Mouse (Mus musculus): ENCODE measurements around the gene Slc39a3. TPM values are rescaled to one million over a fixed set of nuclear protein-coding genes. Genes with fewer than 3 reads are reported as not detected.
"Not testable (repeated sequence)": the region's sequence is repeated elsewhere in the genome, so short reads cannot be mapped to it uniquely, and the experiment has no call there.

Slc39a3 gene
- total RNA-seq, 1 experiment = 12.6 TPM

- peaks cover 17% of the 10 kb centered on the region; the same call in 1 of the 2 replicates for H3K36me3 ChIP-seq (ENCODE audit: control insufficient read depth, insufficient read depth, low read length, poor library complexity, severe bottlenecking)
Measured at GRCm38 (mm10) chr10:81069836-81070235, 32.6 kb upstream of the Slc39a3 start, which contains the start of gene Thop1. Thop1 (plus strand) TSS chr10:81070035.

GRCm38 (mm10) chr10:81068706-81069105 is 31.5 kb upstream of the Slc39a3 start:
- Histone ChIP-seq H3K27ac (ENCODE audit: insufficient read depth, low read depth, low read length, poor library complexity, severe bottlenecking) (no peak overlapping the region), H3K9ac (ENCODE audit: insufficient read depth, low read depth, low read length, poor library complexity, severe bottlenecking) (no peak overlapping the region), H3K4me3 (ENCODE audit: insufficient read depth in 1 of 2, low read depth in 1 of 2, low read length in 2 of 2, poor library complexity in 1 of 2, severe bottlenecking in 1 of 2) (no peak overlapping the region), H3K4me1 (ENCODE audit: control insufficient read depth in 2 of 2, insufficient read depth in 2 of 2, low read length in 2 of 2, poor library complexity in 1 of 2) (peaks cover 0 to 5% of the 10 kb centered on the region in 2 experiments; a peak in 2 of 4 replicates), H3K36me3 (ENCODE audit: control insufficient read depth, insufficient read depth, low read length, poor library complexity, severe bottlenecking) (peaks cover 6% of the 10 kb centered on the region; the same call in 1 of the 2 replicates), H3K9me3 (ENCODE audit: control insufficient read depth, insufficient read depth, low read depth, low read length) (no peaks in the 10 kb centered on the region)
- in situ Hi-C loops (cut with MboI; ENCODE audit: low sequenced_read_pairs in 2 of 2, unreplicated experiment in 2 of 2) = no loop called here
- no peak for TF ChIP-seq ZNF384 (IDR thresholded peaks at IDR 0.05; ENCODE audit: low read depth, low read length)
- no peak for TF ChIP-seq HCFC1 (IDR thresholded peaks at IDR 0.05; ENCODE audit: borderline replicate concordance, insufficient read depth, low read length)
- no peak for TF ChIP-seq MAFK (IDR thresholded peaks at IDR 0.05; ENCODE audit: insufficient read depth, low read depth, low read length)
- TF ChIP-seq ZC3H11A (IDR thresholded peaks at IDR 0.05; ENCODE audit: borderline replicate concordance, low read depth, low read length) = no peak
- TF ChIP-seq CHD2 (IDR thresholded peaks at IDR 0.05; ENCODE audit: low read depth, low read length) = no peak
- no peak for DNase-seq (ENCODE audit: low read depth, low spot score)

More at GRCm38 (mm10) chr10:81069836-81070235, 32.6 kb upstream of the Slc39a3 start, which contains the start of gene Thop1:
- in situ Hi-C loops (cut with MboI; ENCODE audit: low sequenced_read_pairs in 2 of 2, unreplicated experiment in 2 of 2) = no loop called here
- TF ChIP-seq CHD2 (IDR thresholded peaks at IDR 0.05; ENCODE audit: low read depth, low read length) = no peak
- 0 out of 2 replicates have a peak, but pooled peaks have one; percentile 48 for TF ChIP-seq HCFC1 (IDR thresholded peaks at IDR 0.05; ENCODE audit: borderline replicate concordance, insufficient read depth, low read length)
- Histone ChIP-seq H3K9ac (ENCODE audit: insufficient read depth, low read depth, low read length, poor library complexity, severe bottlenecking) (peak within 1 kb of the TSS; percentile 89), H3K4me3 (ENCODE audit: insufficient read depth in 1 of 2, low read depth in 1 of 2, low read length in 2 of 2, poor library complexity in 1 of 2, severe bottlenecking in 1 of 2) (peak within 1 kb of the TSS; percentile 80 to 90), H3K27ac (ENCODE audit: insufficient read depth, low read depth, low read length, poor library complexity, severe bottlenecking) (0 out of 2 replicates have a peak within 1 kb of the TSS, but pooled peaks have one; percentile 7), H3K4me1 (ENCODE audit: control insufficient read depth in 2 of 2, insufficient read depth in 2 of 2, low read length in 2 of 2, poor library complexity in 1 of 2) (peaks cover 0 to 5% of the 10 kb centered on the region in 2 experiments; a peak in 2 of 4 replicates), H3K9me3 (ENCODE audit: control insufficient read depth, insufficient read depth, low read depth, low read length) (no peaks in the 10 kb centered on the region)
- peak; percentile 99 for DNase-seq (ENCODE audit: low read depth, low spot score)

GRCm38 (mm10) chr10:81064519-81064918 is 27.3 kb upstream of the Slc39a3 start:
- H3K36me3 ChIP-seq (ENCODE audit: control insufficient read depth, insufficient read depth, low read length, poor library complexity, severe bottlenecking); in situ Hi-C loops (cut with MboI; ENCODE audit: low sequenced_read_pairs in 2 of 2, unreplicated experiment in 2 of 2); H3K4me3 ChIP-seq (ENCODE audit: insufficient read depth in 1 of 2, low read depth in 1 of 2, low read length in 2 of 2, poor library complexity in 1 of 2, severe bottlenecking in 1 of 2); H3K9ac ChIP-seq (ENCODE audit: insufficient read depth, low read depth, low read length, poor library complexity, severe bottlenecking); DNase-seq (ENCODE audit: low read depth, low spot score); H3K9me3 ChIP-seq (ENCODE audit: control insufficient read depth, insufficient read depth, low read depth, low read length); H3K4me1 ChIP-seq (ENCODE audit: control insufficient read depth in 2 of 2, insufficient read depth in 2 of 2, low read length in 2 of 2, poor library complexity in 1 of 2); H3K27ac ChIP-seq (ENCODE audit: insufficient read depth, low read depth, low read length, poor library complexity, severe bottlenecking): not testable (repeated sequence)

GRCm38 (mm10) chr10:81062710-81063109 is 25.5 kb upstream of the Slc39a3 start:
- TF ChIP-seq MAFK (IDR thresholded peaks at IDR 0.05; ENCODE audit: insufficient read depth, low read depth, low read length) = no peak
- DNase-seq (ENCODE audit: low read depth, low spot score) = no peak
- Histone ChIP-seq H3K4me1 (ENCODE audit: control insufficient read depth in 2 of 2, insufficient read depth in 2 of 2, low read length in 2 of 2, poor library complexity in 1 of 2) (peaks cover 0 to 10% of the 10 kb centered on the region in 2 experiments; a peak in 1 of 4 replicates), H3K4me3 (ENCODE audit: insufficient read depth in 1 of 2, low read depth in 1 of 2, low read length in 2 of 2, poor library complexity in 1 of 2, severe bottlenecking in 1 of 2) (no peak overlapping the region), H3K9me3 (ENCODE audit: control insufficient read depth, insufficient read depth, low read depth, low read length) (no peaks in the 10 kb centered on the region), H3K27ac (ENCODE audit: insufficient read depth, low read depth, low read length, poor library complexity, severe bottlenecking) (peak overlapping the region; percentile 48; the same call in 1 of the 2 replicates), H3K9ac (ENCODE audit: insufficient read depth, low read depth, low read length, poor library complexity, severe bottlenecking) (no peak overlapping the region), H3K36me3 (ENCODE audit: control insufficient read depth, insufficient read depth, low read length, poor library complexity, severe bottlenecking) (no peaks in the 10 kb centered on the region; the same call in 1 of the 2 replicates)
- in situ Hi-C loops (cut with MboI; ENCODE audit: low sequenced_read_pairs in 2 of 2, unreplicated experiment in 2 of 2) = no loop called here

All from ES-E14 (cell line).